Mouse (Mus musculus) forebrain, embryonic 10.5 days (tissue): Measurements from ENCODE around the gene Nup133. TPM values are rescaled to one million over a fixed set of nuclear protein-coding genes. Genes with fewer than 3 reads are reported as not detected.

Experiments
- DNase-seq: peaks from one replicate; pipeline ENCODE4 v3.0.0-alpha.2; 2017; ENCODE audit warnings: low spot score; ENCODE audit errors: extremely low spot score
- H3K27ac ChIP-seq: fragments of 300-500 bp; sonication (generic); 2 replicates; pipeline ENCODE4 v1.5.1; 2016; ENCODE audit warnings: mild to moderate bottlenecking
- H3K27me3 ChIP-seq: fragments of 300-500 bp; sonication (generic); 2 replicates; pipeline ENCODE4 v1.6.1; 2016; ENCODE audit warnings: mild to moderate bottlenecking; ENCODE audit not compliant: poor library complexity, severe bottlenecking
- H3K36me3 ChIP-seq: fragments of 300-500 bp; sonication (generic); replicated peaks from 2 replicates; pipeline ENCODE4 v1.6.1; 2016; ENCODE audit warnings: mild to moderate bottlenecking, moderate library complexity
- H3K4me1 ChIP-seq: fragments of 300-500 bp; sonication (generic); 2 replicates; pipeline ENCODE4 v1.6.1; 2016
- H3K4me3 ChIP-seq: fragments of 300-500 bp; sonication (generic); 2 replicates; pipeline ENCODE4 v1.5.1; 2016; ENCODE audit warnings: mild to moderate bottlenecking, moderate library complexity
- H3K9me3 ChIP-seq: fragments of 300-500 bp; sonication (generic); 2 replicates; pipeline ENCODE4 v1.6.1; 2016; ENCODE audit warnings: mild to moderate bottlenecking, moderate library complexity
- WGBS: fragments of 180-500 bp; shearing (Covaris S2); methylation state at CpG from one replicate; pipeline ENCODE4 v1.1.7; 2016; 5-methylcytosine and 5-hydroxymethylcytosine counted together
- polyA plus RNA-seq: library from polyadenylated mRNA; unstranded; fragments of >200 nt; fragmentation: Nextera tagmentation; extraction: Ambion mirVana; gene quantifications from 2 replicates; pipeline ENCODE4 v1.2.1, GENCODE M21; 2016

Nup133 gene
- polyA plus RNA-seq: 60.5 and 62.8 TPM in 2 replicates

- H3K4me3 ChIP-seq: peak within 1 kb of the TSS; percentile 99
- no peaks in the 10 kb centered on the region for H3K27me3 ChIP-seq
- H3K27ac ChIP-seq: peak within 1 kb of the TSS; percentile 87
- peaks cover 42% of the 10 kb centered on the region for H3K36me3 ChIP-seq
- DNase-seq: peak; percentile 99
- H3K4me1 ChIP-seq: peaks cover 20% of the 10 kb centered on the region
- under 1% methylated on average over 77 of the region's 77 CpGs for WGBS
- H3K9me3 ChIP-seq: no peaks in the 10 kb centered on the region
Measured at GRCm38 (mm10) chr8:123948942-123949685, at the start of gene Nup133. Gene Nup133 (minus strand): TSS chr8:123949265.

- Histone ChIP-seq H3K27me3 (no peaks in the 10 kb centered on the region), H3K4me3 (no peak overlapping the region), H3K4me1 (no peaks in the 10 kb centered on the region), H3K27ac (no peak overlapping the region), H3K36me3 (peaks cover 55% of the 10 kb centered on the region), H3K9me3 (no peaks in the 10 kb centered on the region)
- WGBS: 88% methylated on average over 3 of the region's 3 CpGs
- DNase-seq: no peak
Measured at GRCm38 (mm10) chr8:123993997-123994396, 44.9 kb upstream of the Nup133 start.

- H3K27ac ChIP-seq: no peak overlapping the region
- no peaks in the 10 kb centered on the region for H3K4me1 ChIP-seq
- no peak overlapping the region for H3K4me3 ChIP-seq
- no peaks in the 10 kb centered on the region for H3K9me3 ChIP-seq
- WGBS: 92% methylated on average over 5 of the region's 5 CpGs
- peaks cover 51% of the 10 kb centered on the region for H3K36me3 ChIP-seq
- H3K27me3 ChIP-seq: no peaks in the 10 kb centered on the region
- DNase-seq: no peak
Measured at GRCm38 (mm10) chr8:123993597-123993996, 44.5 kb upstream of the Nup133 start.

- Histone ChIP-seq H3K4me3 (no peak overlapping the region), H3K36me3 (peaks cover 42% of the 10 kb centered on the region), H3K9me3 (no peaks in the 10 kb centered on the region), H3K27ac (no peak overlapping the region), H3K27me3 (no peaks in the 10 kb centered on the region), H3K4me1 (no peaks in the 10 kb centered on the region)
- DNase-seq: no peak
- WGBS: 89% methylated on average over 8 of the region's 8 CpGs
Measured at GRCm38 (mm10) chr8:123992587-123992986, 43.5 kb upstream of the Nup133 start.

- 91% methylated on average over 13 of the region's 13 CpGs for WGBS
Measured at GRCm38 (mm10) chr8:123990277-123991049, 41.4 kb upstream of the Nup133 start.

GRCm38 (mm10) chr8:123989128-123989527, 40.1 kb upstream of the Nup133 start:
- Histone ChIP-seq H3K9me3 (no peaks in the 10 kb centered on the region), H3K4me3 (no peak overlapping the region), H3K27ac (peak overlapping the region; percentile 44; the same call in 1 of the 2 replicates), H3K36me3 (peaks cover 10% of the 10 kb centered on the region), H3K27me3 (no peaks in the 10 kb centered on the region), H3K4me1 (no peaks in the 10 kb centered on the region)
- 80% methylated on average over 7 of the region's 7 CpGs for WGBS
- DNase-seq: no peak

More at GRCm38 (mm10) chr8:123990277-123991049, 41.4 kb upstream of the Nup133 start:
- DNase-seq: no peak
- Histone ChIP-seq H3K4me1 (no peaks in the 10 kb centered on the region), H3K27ac (no peak overlapping the region), H3K36me3 (peaks cover 23% of the 10 kb centered on the region), H3K27me3 (no peaks in the 10 kb centered on the region), H3K9me3 (no peaks in the 10 kb centered on the region), H3K4me3 (no peak overlapping the region)

GRCm38 (mm10) chr8:123988605-123989038, 39.6 kb upstream of the Nup133 start:
- no peaks in the 10 kb centered on the region for H3K27me3 ChIP-seq
- H3K27ac ChIP-seq: peak overlapping the region; percentile 44; the same call in 1 of the 2 replicates
- H3K4me3 ChIP-seq: no peak overlapping the region
- H3K9me3 ChIP-seq: no peaks in the 10 kb centered on the region
- H3K36me3 ChIP-seq: peaks cover 5% of the 10 kb centered on the region
- H3K4me1 ChIP-seq: peaks cover 2% of the 10 kb centered on the region
- no peak for DNase-seq
- 77% methylated on average over 6 of the region's 6 CpGs for WGBS

GRCm38 (mm10) chr8:123982826-123983400, 33.8 kb upstream of the Nup133 start, which contains the start of gene Abcb10:
Gene Abcb10 (minus strand): TSS chr8:123983122.
- H3K36me3 ChIP-seq: no peaks in the 10 kb centered on the region; the same call in 1 of the 2 replicates
- WGBS: under 1% methylated on average over 56 of the region's 56 CpGs
- H3K9me3 ChIP-seq: no peaks in the 10 kb centered on the region
- peaks cover 29% of the 10 kb centered on the region for H3K4me1 ChIP-seq
- peaks cover 16% of the 10 kb centered on the region; the same call in 1 of the 2 replicates for H3K27me3 ChIP-seq
- peak; percentile 84 for DNase-seq
- peak within 1 kb of the TSS; percentile 88 for H3K27ac ChIP-seq
- H3K4me3 ChIP-seq: peak within 1 kb of the TSS; percentile 74

- Histone ChIP-seq H3K9me3 (no peaks in the 10 kb centered on the region), H3K4me1 (peaks cover 29% of the 10 kb centered on the region), H3K27me3 (peaks cover 16% of the 10 kb centered on the region; the same call in 1 of the 2 replicates), H3K4me3 (peak overlapping the region; percentile 74), H3K36me3 (no peaks in the 10 kb centered on the region; the same call in 1 of the 2 replicates), H3K27ac (peak overlapping the region; percentile 88)
- DNase-seq: peak; percentile 30
- whole genome bisulfite sequencing: under 1% methylated on average over 48 of the region's 48 CpGs
Measured at GRCm38 (mm10) chr8:123982291-123982793, 33.3 kb upstream of the Nup133 start.

- no peak for DNase-seq
- WGBS: 64% methylated on average over 4 of the region's 4 CpGs
- H3K4me1 ChIP-seq: peaks cover 29% of the 10 kb centered on the region
- peak overlapping the region; percentile 74 for H3K4me3 ChIP-seq
- H3K9me3 ChIP-seq: no peaks in the 10 kb centered on the region
- no peaks in the 10 kb centered on the region; the same call in 1 of the 2 replicates for H3K36me3 ChIP-seq
- H3K27me3 ChIP-seq: peaks cover 16% of the 10 kb centered on the region; the same call in 1 of the 2 replicates
- H3K27ac ChIP-seq: peak overlapping the region; percentile 40; the same call in 1 of the 2 replicates
Measured at GRCm38 (mm10) chr8:123981674-123982073, 32.6 kb upstream of the Nup133 start.

- Histone ChIP-seq H3K4me3 (peak overlapping the region; percentile 74), H3K27ac (peak overlapping the region; percentile 48)
Measured at GRCm38 (mm10) chr8:123980239-123980638, 31.2 kb upstream of the Nup133 start.

GRCm38 (mm10) chr8:123978926-123979325, 29.9 kb upstream of the Nup133 start:
- peaks cover 16% of the 10 kb centered on the region; the same call in 1 of the 2 replicates for H3K27me3 ChIP-seq
- no peak for DNase-seq
- H3K9me3 ChIP-seq: no peaks in the 10 kb centered on the region
- H3K27ac ChIP-seq: peak overlapping the region; percentile 5; the same call in 1 of the 2 replicates
- peaks cover 2% of the 10 kb centered on the region; the same call in 1 of the 2 replicates for H3K36me3 ChIP-seq
- 79% methylated on average over 8 of the region's 8 CpGs for WGBS
- H3K4me3 ChIP-seq: no peak overlapping the region
- H3K4me1 ChIP-seq: peaks cover 29% of the 10 kb centered on the region

More at GRCm38 (mm10) chr8:123980239-123980638, 31.2 kb upstream of the Nup133 start:
- H3K9me3 ChIP-seq: no peaks in the 10 kb centered on the region
- 72% methylated on average over 4 of the region's 4 CpGs for WGBS
- peaks cover 16% of the 10 kb centered on the region; the same call in 1 of the 2 replicates for H3K27me3 ChIP-seq
- no peaks in the 10 kb centered on the region; the same call in 1 of the 2 replicates for H3K36me3 ChIP-seq
- H3K4me1 ChIP-seq: peaks cover 29% of the 10 kb centered on the region
- DNase-seq: no peak
